7 mouse cellular contexts compared by ENCODE assay signal in the genomic region with DNA sequence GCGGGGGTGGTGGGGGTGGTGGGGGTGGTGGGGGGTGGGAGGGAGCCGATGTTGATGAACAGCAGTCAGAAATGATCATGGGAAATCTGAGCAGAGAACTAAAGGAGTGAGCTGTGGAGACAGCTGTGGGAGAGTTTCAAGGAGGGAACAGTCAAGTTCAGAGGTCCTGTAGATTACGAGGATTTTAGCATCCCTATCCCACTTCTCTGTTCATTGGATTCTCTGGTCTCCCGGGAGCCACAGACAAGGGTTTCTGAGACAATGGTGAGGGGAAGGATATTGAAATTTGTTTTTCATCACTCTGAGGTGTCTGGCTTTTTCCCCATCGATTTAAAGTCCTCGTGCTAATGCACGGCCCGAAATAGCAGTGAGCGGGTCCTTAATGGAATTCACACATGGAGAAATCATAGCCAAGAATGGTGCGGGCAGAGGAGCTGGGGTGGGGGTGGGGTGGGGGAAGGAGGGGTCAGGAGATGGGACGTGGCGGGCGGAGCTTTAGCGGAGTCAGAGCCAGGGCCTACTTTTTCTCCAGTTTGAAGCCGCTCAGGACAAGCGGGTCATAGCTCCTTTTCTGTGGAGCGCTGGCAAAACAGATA. TPM values are rescaled to one million over a fixed set of nuclear protein-coding genes. Genes with fewer than 3 reads are reported as not detected.
DNase-seq lines count a peak whose midpoint lies in the region; ATAC-seq and TF ChIP-seq lines count a peak whose summit lies in the region.

No protein-coding gene starts in this region.

- DNase-seq in midbrain, embryonic 10.5 days (ENCODE audit: low spot score): peak; percentile 25
- DNase-seq in layer of hippocampus, adult 9-11 months: no peak
- no peak for DNase-seq in thymus, postnatal 10 days (ENCODE audit: low spot score in 2 of 2)

- no peak for ATAC-seq in midbrain, embryonic 15.5 days (replicated peaks)
- no peak for ATAC-seq in intestine, postnatal 0 days
- ATAC-seq in stomach, embryonic 15.5 days (ENCODE audit: insufficient read depth, low FRiP score, low read depth): no peak; the same call in 1 of the 2 replicates

- H3K27me3 ChIP-seq in midbrain, embryonic 10.5 days (ENCODE audit: low read depth, poor library complexity, severe bottlenecking): no peaks in the 10 kb centered on the region
- H3K27me3 ChIP-seq in midbrain, embryonic 15.5 days (replicated peaks): no peaks in the 10 kb centered on the region
- no peaks in the 10 kb centered on the region for H3K27me3 ChIP-seq in intestine, postnatal 0 days (replicated peaks; ENCODE audit: control insufficient read depth, insufficient read depth, low read length)
- no peaks in the 10 kb centered on the region for H3K27me3 ChIP-seq in stomach, embryonic 15.5 days (replicated peaks)

- no peak for TF ChIP-seq CTCF in embryonic fibroblast, embryonic 13.5 days (IDR thresholded peaks at IDR 0.05; ENCODE audit: borderline replicate concordance, insufficient read depth, low read length)
- TF ChIP-seq CTCF in intestine, postnatal 0 days (IDR thresholded peaks at IDR 0.05; ENCODE audit: low read depth): no peak

- 0 out of 2 replicates have a peak, but pooled peaks cover 2% of the 10 kb centered on the region for H3K36me3 ChIP-seq in midbrain, embryonic 10.5 days
- H3K36me3 ChIP-seq in midbrain, embryonic 15.5 days (replicated peaks): no peaks in the 10 kb centered on the region
- H3K36me3 ChIP-seq in intestine, postnatal 0 days (ENCODE audit: control insufficient read depth, insufficient read depth): no peaks in the 10 kb centered on the region
- H3K36me3 ChIP-seq in stomach, embryonic 15.5 days: no peaks in the 10 kb centered on the region

- H3K4me2 ChIP-seq in midbrain, embryonic 15.5 days: no peak overlapping the region
- H3K4me2 ChIP-seq in intestine, postnatal 0 days (replicated peaks; ENCODE audit: low read depth): no peak overlapping the region
- H3K4me2 ChIP-seq in stomach, embryonic 15.5 days: no peak overlapping the region

- 44% methylated on average over 17 of the region's 17 CpGs for WGBS in midbrain, embryonic 10.5 days
- 16% methylated on average over 17 of the region's 17 CpGs for WGBS in midbrain, embryonic 15.5 days
- 44% methylated on average over 17 of the region's 17 CpGs for WGBS in intestine, postnatal 0 days
- WGBS in stomach, embryonic 15.5 days: 27% methylated on average over 17 of the region's 17 CpGs

- peaks cover 46% of the 10 kb centered on the region for H3K4me1 ChIP-seq in midbrain, embryonic 10.5 days
- peaks cover 29% of the 10 kb centered on the region for H3K4me1 ChIP-seq in midbrain, embryonic 15.5 days
- H3K4me1 ChIP-seq in embryonic fibroblast, embryonic 13.5 days (ENCODE audit: control insufficient read depth, insufficient read depth, low read length): peaks cover 51% of the 10 kb centered on the region
- H3K4me1 ChIP-seq in intestine, postnatal 0 days (replicated peaks; ENCODE audit: control insufficient read depth, insufficient read depth, low read length): 0 out of 2 replicates have a peak, but pooled peaks cover 5% of the 10 kb centered on the region
- peaks cover 34% of the 10 kb centered on the region for H3K4me1 ChIP-seq in stomach, embryonic 15.5 days

- no peak overlapping the region for H3K9ac ChIP-seq in midbrain, embryonic 15.5 days
- H3K9ac ChIP-seq in intestine, postnatal 0 days (ENCODE audit: low read depth, low read length): no peak overlapping the region
- no peak overlapping the region for H3K9ac ChIP-seq in stomach, embryonic 15.5 days

- H3K9me3 ChIP-seq in midbrain, embryonic 10.5 days (replicated peaks): no peaks in the 10 kb centered on the region
- no peaks in the 10 kb centered on the region for H3K9me3 ChIP-seq in midbrain, embryonic 15.5 days
- H3K9me3 ChIP-seq in intestine, postnatal 0 days (ENCODE audit: control insufficient read depth): no peaks in the 10 kb centered on the region
- H3K9me3 ChIP-seq in stomach, embryonic 15.5 days: no peaks in the 10 kb centered on the region

- H3K27ac ChIP-seq in midbrain, embryonic 10.5 days (replicated peaks): peak overlapping the region; percentile 49; the same call in 1 of the 2 replicates
- no peak overlapping the region for H3K27ac ChIP-seq in midbrain, embryonic 15.5 days
- peak overlapping the region; percentile 87 for H3K27ac ChIP-seq in embryonic fibroblast, embryonic 13.5 days (ENCODE audit: insufficient read depth, low read length)
- peak overlapping the region; percentile 64 for H3K27ac ChIP-seq in intestine, postnatal 0 days (ENCODE audit: low read depth, low read length)
- H3K27ac ChIP-seq in stomach, embryonic 15.5 days: peak overlapping the region; percentile 90

- TF ChIP-seq POLR2A in embryonic fibroblast, embryonic 13.5 days (IDR thresholded peaks at IDR 0.05; ENCODE audit: low read depth, low read length): no peak

- H3K4me3 ChIP-seq in midbrain, embryonic 10.5 days: no peak overlapping the region
- no peak overlapping the region for H3K4me3 ChIP-seq in midbrain, embryonic 15.5 days
- no peak overlapping the region for H3K4me3 ChIP-seq in embryonic fibroblast, embryonic 13.5 days (ENCODE audit: insufficient read depth, low read length)
- no peak overlapping the region for H3K4me3 ChIP-seq in intestine, postnatal 0 days (ENCODE audit: low read depth, low read length)
- no peak overlapping the region for H3K4me3 ChIP-seq in stomach, embryonic 15.5 days (replicated peaks)

RNA-seq across cellular contexts. Expression of gene Adam19, which starts 13.7 kb away (rescaled TPM):
- polyA plus RNA-seq in midbrain, embryonic 10.5 days (2016; fragmentation: Nextera tagmentation; extraction: Ambion mirVana): 9.3 and 11.1 TPM in 2 replicates
- 11.3 and 12.2 TPM in 2 replicates for polyA plus RNA-seq in midbrain, embryonic 15.5 days (2015; fragmentation: Nextera tagmentation; extraction: Ambion mirVana)
- polyA plus RNA-seq in embryonic fibroblast, embryonic 13.5 days (2011; ENCODE audit: insufficient read length, low read depth, missing spikeins): 91.6 and 111 TPM in 2 replicates
- 4.0 and 4.5 TPM in 2 replicates for polyA plus RNA-seq in intestine, postnatal 0 days (2015; fragmentation: Nextera tagmentation; extraction: Ambion mirVana)
- 17.1 and 20.4 TPM in 2 replicates for polyA plus RNA-seq in stomach, embryonic 15.5 days (2015; fragmentation: Nextera tagmentation; extraction: Ambion mirVana)

RNA-seq across cellular contexts. Expression of gene Gm12166, which starts 17.4 kb away (rescaled TPM):
- 2.4 and 3.4 TPM in 2 replicates for polyA plus RNA-seq in midbrain, embryonic 10.5 days (2016; fragmentation: Nextera tagmentation; extraction: Ambion mirVana)
- 4.0 and 5.4 TPM in 2 replicates for polyA plus RNA-seq in midbrain, embryonic 15.5 days (2015; fragmentation: Nextera tagmentation; extraction: Ambion mirVana)
- polyA plus RNA-seq in embryonic fibroblast, embryonic 13.5 days (2011; ENCODE audit: insufficient read length, low read depth, missing spikeins): 3.0 and 15.8 TPM in 2 replicates
- polyA plus RNA-seq in intestine, postnatal 0 days (2015; fragmentation: Nextera tagmentation; extraction: Ambion mirVana): 9.5 and 10.2 TPM in 2 replicates
- polyA plus RNA-seq in stomach, embryonic 15.5 days (2015; fragmentation: Nextera tagmentation; extraction: Ambion mirVana): 5.5 and 11.1 TPM in 2 replicates
